Mouse (Mus musculus) left cerebral cortex, adult 18-20 months (tissue): ENCODE results near the gene Gm20823. TPM values are rescaled to one million over a fixed set of nuclear protein-coding genes. Genes with fewer than 3 reads are reported as not detected.
"Not testable (repeated sequence)": the region's sequence is repeated elsewhere in the genome, so short reads cannot be mapped to it uniquely, and the experiment has no call there.

Source experiments
- DNase-seq, 2 experiments: peaks; one replicate each; pipeline ENCODE4 v3.0.0; 2021 to 2022; ENCODE audit warnings: low spot score in 2 of 2, mixed read lengths in 1 of 2
- long read RNA-seq, 2 experiments: library from polyadenylated mRNA; stranded (forward); transcript quantifications; one replicate each; pipeline ENCODE4 v2.0.0; 2021
- total RNA-seq, 2 experiments: library from RNA; stranded (reverse); gene quantifications; 2 replicates each; pipeline ENCODE4 v1.2.3; 2021

The Gm20823 gene
- total RNA-seq, result not detected
- long read RNA-seq, experiment 1, result 0 reads
- long read RNA-seq, experiment 2, result 0 reads

DNA sequence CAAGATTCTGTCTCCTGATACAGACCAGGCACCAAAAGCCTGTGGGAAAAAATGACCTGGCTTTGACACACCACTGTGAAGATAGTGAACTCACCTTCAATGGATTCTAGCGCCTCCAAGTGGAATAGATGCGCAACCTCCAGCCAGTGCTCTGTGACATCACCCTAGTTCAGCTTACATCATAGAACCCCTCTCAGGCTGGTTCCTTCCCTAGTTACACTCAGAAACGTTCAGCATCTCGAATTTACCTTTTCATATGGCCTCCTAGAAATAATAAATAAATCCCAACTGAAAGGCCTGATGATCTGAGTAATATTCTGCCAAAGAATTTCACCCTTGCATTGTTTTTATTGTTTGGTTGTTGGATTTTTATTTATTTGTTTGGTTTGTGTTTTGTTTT is at the start of gene Gm20823:
TSS of gene Gm20823 (minus strand) at position 101 of the 400 bp plus-strand sequence.
- not testable (repeated sequence) for DNase-seq
